Mouse (Mus musculus): ENCODE measurements at regions not wholly inside any gene's neighbourhood (a gene's known extent, or its start where the extent isn't known, plus 50 kb on each side); places are given as distances from the start of the nearest gene placed in this dataset.

GRCm38 (mm10) chr10:121150668-121151067, 116.9 kb downstream of the Wif1 start:
- no peak for DNase-seq

- no peak for DNase-seq
These were observed 119.9 kb downstream of the Wif1 start for GRCm38 (mm10) chr10:121153625-121154024.

DNA sequence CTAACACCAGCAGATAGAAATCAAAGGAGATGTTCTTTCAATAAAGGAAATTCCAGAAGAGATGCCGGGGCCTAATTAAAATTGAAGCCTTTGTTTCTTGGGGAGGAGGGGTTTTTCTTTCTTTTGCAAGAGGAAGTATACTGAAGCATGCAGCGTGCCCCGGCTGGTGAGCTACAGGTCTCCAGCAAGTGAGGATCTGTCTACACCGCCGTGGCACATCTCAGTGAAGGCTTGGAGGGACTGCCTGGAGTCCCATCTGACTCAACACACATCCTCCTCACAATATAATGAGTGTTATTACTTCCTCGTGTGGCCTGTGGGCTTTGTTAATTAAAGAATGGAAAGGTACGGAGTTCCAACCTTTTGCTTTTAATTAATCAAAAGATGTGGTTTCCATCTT, 126.7 kb downstream of the Wif1 start:
- DNase-seq = no peak

DNA sequence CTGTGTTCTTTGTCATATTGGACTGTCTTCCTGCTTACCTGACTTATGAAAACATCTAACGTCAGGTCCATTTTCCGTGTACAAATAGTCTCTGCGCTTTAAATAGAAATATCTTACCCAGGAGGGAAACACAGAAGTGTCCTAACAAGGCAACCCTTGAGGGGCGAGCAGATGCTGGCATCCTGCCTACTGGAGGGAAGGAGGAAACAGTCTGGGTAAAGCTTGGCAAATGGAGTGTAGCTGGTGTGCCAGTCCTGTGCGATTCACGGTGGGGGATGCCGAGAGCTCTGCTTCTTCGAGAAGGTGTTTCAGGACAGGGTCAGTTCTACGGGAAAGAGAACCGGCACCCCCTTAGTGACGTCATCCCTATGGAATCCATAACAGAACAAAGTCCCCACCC, 127.4 kb downstream of the Wif1 start:
- DNase-seq = peak; percentile 10 to 19

GRCm38 (mm10) chr10:121174022-121174421, 140.3 kb downstream of the Wif1 start:
- no peak for DNase-seq

DNA sequence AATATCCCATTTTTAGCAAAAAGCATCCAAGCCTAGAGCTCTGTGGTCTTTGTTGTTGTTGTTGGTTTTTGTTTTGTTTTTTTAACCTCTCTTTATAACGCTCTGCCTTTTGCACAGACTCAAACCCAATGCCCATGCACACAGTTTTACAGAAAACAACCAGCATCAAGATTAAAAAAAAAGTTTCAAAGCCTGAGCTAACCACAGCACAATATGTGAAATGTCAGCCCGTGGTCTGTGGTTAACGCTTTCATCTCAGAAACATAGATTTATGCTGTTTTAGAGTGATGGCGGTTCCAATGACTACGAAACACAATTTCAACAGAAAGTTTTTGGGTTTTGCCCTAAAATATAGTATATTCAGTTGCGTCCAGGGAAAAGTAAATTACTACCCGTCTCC, 155.4 kb downstream of the Wif1 start:
- DNase-seq = no peak

- no peak for DNase-seq
These were observed 151.8 kb downstream of the Tbc1d30 start for GRCm38 (mm10) chr10:121199236-121199635.

- no peak for DNase-seq
These were observed 148.5 kb downstream of the Tbc1d30 start for GRCm38 (mm10) chr10:121202531-121202930.

GRCm38 (mm10) chr10:121205551-121205950, 145.5 kb downstream of the Tbc1d30 start:
- DNase-seq = no peak

DNA sequence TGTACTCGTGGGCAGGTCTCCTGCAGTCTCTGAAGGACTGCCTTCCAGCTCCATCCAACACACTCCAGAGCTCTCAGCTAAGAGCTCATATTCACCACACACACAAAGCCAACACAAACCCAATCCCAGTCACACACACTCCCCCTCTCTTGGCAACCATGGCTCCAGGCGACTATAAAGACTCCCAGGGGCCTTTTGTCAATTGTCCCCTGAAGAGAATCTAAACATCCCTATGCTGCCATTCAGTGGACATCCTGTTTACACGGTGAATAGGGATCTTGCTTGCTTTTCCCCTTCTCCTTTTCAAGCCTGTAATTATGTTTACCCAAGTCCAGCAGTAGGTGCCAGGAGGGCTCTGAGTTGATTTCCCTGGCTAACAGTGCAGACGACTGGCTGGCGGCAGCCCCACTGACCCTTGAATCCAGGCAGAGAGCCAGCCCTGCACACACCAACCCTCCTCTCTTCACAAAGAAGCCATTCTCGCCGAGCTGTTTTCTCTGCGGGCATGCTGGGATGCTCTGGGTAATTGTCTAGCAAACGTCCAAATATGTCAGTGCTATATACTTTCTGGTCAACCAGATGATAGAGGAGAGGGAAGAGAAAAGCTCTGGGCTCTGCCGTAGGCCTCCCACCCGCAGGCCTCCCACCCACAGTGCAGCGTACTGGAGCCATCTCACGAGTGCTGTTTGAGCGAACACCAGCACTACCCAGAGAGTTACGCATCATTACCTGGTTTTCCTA, 144.9 kb downstream of the Tbc1d30 start:
- peak; percentile 61 to 72 for DNase-seq

DNA sequence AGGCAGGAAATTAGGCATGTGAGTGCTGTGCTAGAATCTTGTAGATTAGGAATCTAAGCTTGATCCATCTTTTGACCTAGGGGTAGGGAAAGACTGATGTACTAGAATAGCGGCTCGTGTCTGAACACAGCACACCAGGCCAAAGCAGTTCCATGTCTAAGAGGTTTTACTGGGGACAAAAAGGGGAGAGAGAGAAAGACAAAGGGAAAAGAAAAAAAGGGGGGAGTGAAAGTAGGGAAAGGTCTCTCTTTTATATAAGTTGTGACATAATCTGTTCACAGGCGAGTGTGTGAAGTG, 144.4 kb downstream of the Tbc1d30 start:
- DNase-seq = no peak
